14 mouse cellular contexts compared by ENCODE assay signal in genomic region chr5:139351628-139352027, GRCm38 (mm10). TPM values are rescaled to one million over a fixed set of nuclear protein-coding genes. Genes with fewer than 3 reads are reported as not detected.
DNase-seq lines count a peak whose midpoint lies in the region; ATAC-seq lines count a peak whose summit lies in the region.
"Had no signal": no experiment of that assay in that cellular context is flagged by ENCODE, and none has a peak within 500 bp of the region (broad histone marks: within the 10 kb centered on the region; RNA-seq: fewer than 3 reads in every experiment).

No protein-coding gene starts in this region.

- no peak overlapping the region for H3K27ac ChIP-seq in heart, embryonic 14.5 days (replicated peaks in 1 of 2; ENCODE audit: control insufficient read depth in 1 of 2, insufficient read depth in 1 of 2, low read depth in 2 of 2, low read length in 2 of 2)
- no peak overlapping the region for H3K27ac ChIP-seq in neural tube, embryonic 13.5 days (replicated peaks)
- H3K27ac ChIP-seq in intestine, embryonic 14.5 days (ENCODE audit: low read depth): peak overlapping the region; percentile 70
- H3K27ac ChIP-seq in neural tube, embryonic 15.5 days (replicated peaks): no peak overlapping the region
- H3K27ac ChIP-seq: macrophage had no signal

- H3K4me1 ChIP-seq in heart, embryonic 14.5 days (ENCODE audit: control insufficient read depth in 2 of 2, insufficient read depth in 2 of 2, low read length in 2 of 2): peaks cover 6 to 7% of the 10 kb centered on the region in 2 experiments
- H3K4me1 ChIP-seq in neural tube, embryonic 13.5 days (replicated peaks): peaks cover 7% of the 10 kb centered on the region
- peaks cover 16% of the 10 kb centered on the region for H3K4me1 ChIP-seq in intestine, embryonic 14.5 days (replicated peaks; ENCODE audit: control insufficient read depth, insufficient read depth, low read length)
- H3K4me1 ChIP-seq in neural tube, embryonic 15.5 days: peaks cover 5% of the 10 kb centered on the region; the same call in 1 of the 2 replicates

- no peak for DNase-seq in heart, adult 11 months
- no peak for DNase-seq in neural tube, embryonic 10.5 days (ENCODE audit: extremely low spot score, low spot score)
- peak; percentile 66 for DNase-seq in intestine, embryonic 14.5 days (ENCODE audit: low spot score)
- no peak for DNase-seq in frontal cortex, postnatal 25 days (ENCODE audit: low spot score in 2 of 2)
- DNase-seq: adrenal gland, postnatal 14 days; gastrocnemius, postnatal 25 days had no signal

- no peak for ATAC-seq in heart, embryonic 14.5 days (ENCODE audit: insufficient number of reproducible peaks, insufficient read depth, low FRiP score, low read depth)
- no peak for ATAC-seq in neural tube, embryonic 13.5 days (ENCODE audit: low read depth)
- peak; percentile 18; the same call in 1 of the 2 replicates for ATAC-seq in intestine, embryonic 14.5 days (replicated peaks; ENCODE audit: low FRiP score, low TSS enrichment, low read depth)
- no peak for ATAC-seq in neural tube, embryonic 15.5 days (ENCODE audit: low FRiP score)
- ATAC-seq in megakaryocyte-erythroid progenitor cell, adult 5-6 weeks (replicated peaks; ENCODE audit: low FRiP score, low TSS enrichment, poor library complexity, severe bottlenecking): no peak
- ATAC-seq: forebrain, embryonic 14.5 days had no signal

- H3K4me2 ChIP-seq in heart, embryonic 14.5 days (ENCODE audit: low read length): no peak overlapping the region
- H3K4me2 ChIP-seq in neural tube, embryonic 13.5 days: no peak overlapping the region
- H3K4me2 ChIP-seq in intestine, embryonic 14.5 days (ENCODE audit: low read length): peak overlapping the region; percentile 25; the same call in 1 of the 2 replicates
- no peak overlapping the region for H3K4me2 ChIP-seq in neural tube, embryonic 15.5 days

- H3K36me3 ChIP-seq in heart, embryonic 14.5 days (ENCODE audit: control insufficient read depth, insufficient read depth, low read length): no peaks in the 10 kb centered on the region
- H3K36me3 ChIP-seq in neural tube, embryonic 13.5 days: no peaks in the 10 kb centered on the region
- no peaks in the 10 kb centered on the region for H3K36me3 ChIP-seq in intestine, embryonic 14.5 days (ENCODE audit: control insufficient read depth, insufficient read depth, low read length)
- H3K36me3 ChIP-seq in neural tube, embryonic 15.5 days: no peaks in the 10 kb centered on the region

- 0 out of 2 replicates have a peak overlapping the region, but pooled peaks have one; percentile 7 for H3K9ac ChIP-seq in heart, embryonic 14.5 days (ENCODE audit: low read length)
- peak overlapping the region; percentile 26; the same call in 1 of the 2 replicates for H3K9ac ChIP-seq in neural tube, embryonic 13.5 days
- H3K9ac ChIP-seq in intestine, embryonic 14.5 days (ENCODE audit: low read length): no peak overlapping the region
- 0 out of 2 replicates have a peak overlapping the region, but pooled peaks have one; percentile 10 for H3K9ac ChIP-seq in neural tube, embryonic 15.5 days (replicated peaks)

- H3K9me3 ChIP-seq in heart, embryonic 14.5 days (ENCODE audit: control insufficient read depth, low read length): no peaks in the 10 kb centered on the region
- H3K9me3 ChIP-seq in neural tube, embryonic 13.5 days: no peaks in the 10 kb centered on the region
- H3K9me3 ChIP-seq in intestine, embryonic 14.5 days (ENCODE audit: control insufficient read depth, low read length): no peaks in the 10 kb centered on the region
- H3K9me3 ChIP-seq in neural tube, embryonic 15.5 days (replicated peaks): no peaks in the 10 kb centered on the region

- H3K4me3 ChIP-seq in heart, embryonic 14.5 days (ENCODE audit: control insufficient read depth in 1 of 2, insufficient read depth in 1 of 2, low read depth in 1 of 2, low read length in 2 of 2): no peak overlapping the region
- no peak overlapping the region for H3K4me3 ChIP-seq in neural tube, embryonic 13.5 days
- H3K4me3 ChIP-seq in intestine, embryonic 14.5 days (ENCODE audit: low read depth, low read length): no peak overlapping the region
- H3K4me3 ChIP-seq in neural tube, embryonic 15.5 days (replicated peaks): no peak overlapping the region

- 28% methylated on average over 8 of the region's 8 CpGs for WGBS in heart, embryonic 14.5 days
- WGBS in neural tube, embryonic 13.5 days: 22% methylated on average over 8 of the region's 8 CpGs
- 18% methylated on average over 8 of the region's 8 CpGs for whole genome bisulfite sequencing in intestine, embryonic 14.5 days
- WGBS in neural tube, embryonic 15.5 days: 29% methylated on average over 8 of the region's 8 CpGs

- H3K27me3 ChIP-seq in heart, embryonic 14.5 days (ENCODE audit: control insufficient read depth, insufficient read depth, low read length): peaks cover 35% of the 10 kb centered on the region
- peaks cover 6% of the 10 kb centered on the region for H3K27me3 ChIP-seq in neural tube, embryonic 13.5 days
- no peaks in the 10 kb centered on the region for H3K27me3 ChIP-seq in intestine, embryonic 14.5 days (replicated peaks; ENCODE audit: control insufficient read depth, insufficient read depth, low read length)
- 0 out of 2 replicates have a peak, but pooled peaks cover 3% of the 10 kb centered on the region for H3K27me3 ChIP-seq in neural tube, embryonic 15.5 days (replicated peaks)

RNA-seq across cellular contexts. Expression of gene Cox19, which starts 0.4 kb away (rescaled TPM):
- 89.4 and 91.8 TPM in 2 replicates for polyA plus RNA-seq in heart, embryonic 14.5 days (2014; fragmentation: Nextera tagmentation; extraction: Ambion mirVana)
- 113 and 120 TPM in 2 replicates for polyA plus RNA-seq in neural tube, embryonic 13.5 days (2015; fragmentation: Nextera tagmentation; extraction: Ambion mirVana)
- polyA plus RNA-seq in intestine, embryonic 14.5 days (2014; fragmentation: Nextera tagmentation; extraction: Ambion mirVana): 149 and 150 TPM in 2 replicates
- polyA plus RNA-seq in neural tube, embryonic 15.5 days (2015; fragmentation: Nextera tagmentation; extraction: Ambion mirVana): 105 and 107 TPM in 2 replicates
- 40.4 and 41.7 TPM in 2 replicates for total RNA-seq in megakaryocyte-erythroid progenitor cell, adult 5-6 weeks (2014; fragmentation: Nextera tagmentation)
- 27.4 and 43.8 TPM in 2 replicates for total RNA-seq in megakaryocyte-erythroid progenitor cell, adult 5-6 weeks (2017)

RNA-seq across cellular contexts. Expression of gene Cyp2w1, which starts 0.8 kb away (rescaled TPM):
- not detected in 2 replicates for polyA plus RNA-seq in heart, embryonic 14.5 days (2014; fragmentation: Nextera tagmentation; extraction: Ambion mirVana)
- not detected in 2 replicates for polyA plus RNA-seq in neural tube, embryonic 13.5 days (2015; fragmentation: Nextera tagmentation; extraction: Ambion mirVana)
- 5.9 and 9.1 TPM in 2 replicates for polyA plus RNA-seq in intestine, embryonic 14.5 days (2014; fragmentation: Nextera tagmentation; extraction: Ambion mirVana)
- 2.1 TPM in 1 of 2 replicates, not detected in the other for polyA plus RNA-seq in neural tube, embryonic 15.5 days (2015; fragmentation: Nextera tagmentation; extraction: Ambion mirVana)
- total RNA-seq in megakaryocyte-erythroid progenitor cell, adult 5-6 weeks (2014; fragmentation: Nextera tagmentation): not detected in 2 replicates
- not detected in 2 replicates for total RNA-seq in megakaryocyte-erythroid progenitor cell, adult 5-6 weeks (2017)
- total RNA-seq: adrenal gland, postnatal 14 days; gastrocnemius, postnatal 25 days; left cerebral cortex, postnatal 25 days had no signal
- polyA plus RNA-seq: forebrain, embryonic 14.5 days; macrophage; testis, adult 2 months had no signal

RNA-seq across cellular contexts. Expression of gene Gpr146, which starts 25.9 kb away (rescaled TPM):
- polyA plus RNA-seq in heart, embryonic 14.5 days (2014; fragmentation: Nextera tagmentation; extraction: Ambion mirVana): 9.3 and 9.5 TPM in 2 replicates
- polyA plus RNA-seq in neural tube, embryonic 13.5 days (2015; fragmentation: Nextera tagmentation; extraction: Ambion mirVana): 1.8 and 1.9 TPM in 2 replicates
- polyA plus RNA-seq in intestine, embryonic 14.5 days (2014; fragmentation: Nextera tagmentation; extraction: Ambion mirVana): 1.4 and 1.7 TPM in 2 replicates
- 2.6 and 3.0 TPM in 2 replicates for polyA plus RNA-seq in neural tube, embryonic 15.5 days (2015; fragmentation: Nextera tagmentation; extraction: Ambion mirVana)
- 7.5 and 7.9 TPM in 2 replicates for total RNA-seq in megakaryocyte-erythroid progenitor cell, adult 5-6 weeks (2014; fragmentation: Nextera tagmentation)
- 5.3 and 6.0 TPM in 2 replicates for total RNA-seq in megakaryocyte-erythroid progenitor cell, adult 5-6 weeks (2017)

RNA-seq across cellular contexts. Expression of gene Adap1, which starts 26.2 kb away (rescaled TPM):
- polyA plus RNA-seq in heart, embryonic 14.5 days (2014; fragmentation: Nextera tagmentation; extraction: Ambion mirVana): 1.8 and 2.3 TPM in 2 replicates
- 51.5 and 66.3 TPM in 2 replicates for polyA plus RNA-seq in neural tube, embryonic 13.5 days (2015; fragmentation: Nextera tagmentation; extraction: Ambion mirVana)
- 4.7 and 7.7 TPM in 2 replicates for polyA plus RNA-seq in intestine, embryonic 14.5 days (2014; fragmentation: Nextera tagmentation; extraction: Ambion mirVana)
- polyA plus RNA-seq in neural tube, embryonic 15.5 days (2015; fragmentation: Nextera tagmentation; extraction: Ambion mirVana): 86.2 and 132 TPM in 2 replicates
- total RNA-seq in megakaryocyte-erythroid progenitor cell, adult 5-6 weeks (2014; fragmentation: Nextera tagmentation): 6.0 and 14.7 TPM in 2 replicates
- total RNA-seq in megakaryocyte-erythroid progenitor cell, adult 5-6 weeks (2017): 3.0 and 8.0 TPM in 2 replicates

RNA-seq across cellular contexts. Expression of gene C130050O18Rik, which starts 53.5 kb away (rescaled TPM):
- polyA plus RNA-seq in heart, embryonic 14.5 days (2014; fragmentation: Nextera tagmentation; extraction: Ambion mirVana): 0.32 and 0.36 TPM in 2 replicates
- polyA plus RNA-seq in neural tube, embryonic 13.5 days (2015; fragmentation: Nextera tagmentation; extraction: Ambion mirVana): 0.38 and 0.39 TPM in 2 replicates
- 0.74 and 1.3 TPM in 2 replicates for polyA plus RNA-seq in intestine, embryonic 14.5 days (2014; fragmentation: Nextera tagmentation; extraction: Ambion mirVana)
- polyA plus RNA-seq in neural tube, embryonic 15.5 days (2015; fragmentation: Nextera tagmentation; extraction: Ambion mirVana): 0.47 and 0.64 TPM in 2 replicates
- 0.79 TPM in 1 of 2 replicates, not detected in the other for total RNA-seq in megakaryocyte-erythroid progenitor cell, adult 5-6 weeks (2014; fragmentation: Nextera tagmentation)
- total RNA-seq in megakaryocyte-erythroid progenitor cell, adult 5-6 weeks (2017): 0.08 TPM in 1 of 2 replicates, not detected in the other
